Mouse (Mus musculus) CH12.LX (cell line): Measurements from ENCODE around the gene Hoxa10. TPM values are rescaled to one million over a fixed set of nuclear protein-coding genes. Genes with fewer than 3 reads are reported as not detected.

Source experiments
- DNase-seq: peaks from one replicate; pipeline ENCODE4 v3.0.0-alpha.2; 2013; ENCODE audit errors: extremely low read depth
- H3K27ac ChIP-seq: 2 replicates; pipeline ENCODE4 v1.5.1; 2012; ENCODE audit warnings: low read depth, mild to moderate bottlenecking, control low read depth, moderate library complexity; ENCODE audit not compliant: insufficient read depth
- H3K27me3 ChIP-seq: replicated peaks from 2 replicates; pipeline ENCODE3; 2012; ENCODE audit warnings: inconsistent platforms
- H3K36me3 ChIP-seq, 2 experiments: replicated peaks in 1 of 2; 2 replicates each; pipeline versions ENCODE3 to v1.6.1; 2012; ENCODE audit warnings: inconsistent platforms in 1 of 2, low read length in 1 of 2, mild to moderate bottlenecking in 1 of 2, mixed read lengths in 1 of 2, moderate library complexity in 1 of 2; ENCODE audit not compliant: control insufficient read depth in 1 of 2, insufficient read depth in 1 of 2
- H3K4me1 ChIP-seq, 2 experiments: 2 replicates each; pipeline ENCODE4 v1.6.1; 2012; ENCODE audit warnings: inconsistent platforms in 1 of 2, moderate library complexity in 1 of 2; ENCODE audit not compliant: insufficient read depth in 2 of 2, control insufficient read depth in 1 of 2
- H3K4me2 ChIP-seq: 2 replicates; pipeline ENCODE4 v1.6.1; 2012; ENCODE audit warnings: low read depth, mild to moderate bottlenecking, control low read depth; ENCODE audit not compliant: poor library complexity, insufficient read depth, severe bottlenecking
- H3K4me3 ChIP-seq, 3 experiments: fragments of 150-350 bp in 1 of 3; sonication (generic) in 1 of 3; replicated peaks in 1 of 3; 2 replicates each; pipeline versions ENCODE3 to v1.5.1; 2011 to 2012; ENCODE audit warnings: low read depth in 2 of 3, low read length in 2 of 3, mild to moderate bottlenecking in 2 of 3, moderate library complexity in 2 of 3, control low read depth in 1 of 3, improper control_type of control experiment in 1 of 3, inconsistent platforms in 1 of 3, mixed read lengths in 1 of 3; ENCODE audit not compliant: poor library complexity in 1 of 3
- H3K79me2 ChIP-seq: replicated peaks from 2 replicates; pipeline ENCODE4 v1.6.1; 2012; ENCODE audit warnings: mild to moderate bottlenecking, moderate library complexity; ENCODE audit not compliant: control insufficient read depth, poor library complexity, insufficient read depth, severe bottlenecking; ENCODE audit errors: extremely low read depth
- H3K9ac ChIP-seq: 2 replicates; pipeline ENCODE4 v1.6.1; 2012; ENCODE audit warnings: low read depth, mild to moderate bottlenecking, control low read depth, moderate library complexity; ENCODE audit not compliant: insufficient read depth
- H3K9me3 ChIP-seq: replicated peaks from 2 replicates; pipeline ENCODE3; 2012; ENCODE audit warnings: low read length, inconsistent platforms, mixed read lengths
- BHLHE40 ChIP-seq: IDR thresholded peaks from 2 replicates; pipeline ENCODE4 v1.6.1; 2011; ENCODE audit warnings: mild to moderate bottlenecking, low read depth, low read length, improper control_type of control experiment
- CHD1 ChIP-seq: IDR thresholded peaks from 2 replicates; pipeline ENCODE4 v1.6.1; 2012; ENCODE audit warnings: low read depth, low read length, improper control_type of control experiment, inconsistent platforms
- CTCF ChIP-seq, 2 experiments: IDR thresholded peaks in 1 of 2; conservative IDR thresholded peaks in 1 of 2; 2 replicates each; pipeline ENCODE4 v1.5.1; 2011 to 2012; ENCODE audit warnings: low read depth in 2 of 2, low read length in 2 of 2, improper control_type of control experiment in 1 of 2, inconsistent platforms in 1 of 2, mild to moderate bottlenecking in 1 of 2, moderate library complexity in 1 of 2
- E2F4 ChIP-seq: IDR thresholded peaks from 2 replicates; pipeline ENCODE4 v1.6.1; 2011; ENCODE audit warnings: low read depth, low read length, improper control_type of control experiment; ENCODE audit not compliant: insufficient replicate concordance
- ELF1 ChIP-seq: IDR thresholded peaks from 2 replicates; pipeline ENCODE4 v1.6.1; 2014; ENCODE audit warnings: low read depth, mild to moderate bottlenecking, inconsistent platforms, low read length, improper control_type of control experiment
- EP300 ChIP-seq: IDR thresholded peaks from 2 replicates; pipeline ENCODE4 v1.6.1; 2011; ENCODE audit warnings: low read length, improper control_type of control experiment
- ETS1 ChIP-seq: conservative IDR thresholded peaks from 2 replicates; pipeline ENCODE4 v1.6.1; 2012; ENCODE audit warnings: low read depth, mild to moderate bottlenecking, inconsistent platforms, low read length, improper control_type of control experiment, moderate library complexity
- GABPA ChIP-seq: IDR thresholded peaks from 2 replicates; pipeline ENCODE4 v1.6.1; 2012; ENCODE audit warnings: low read depth, low read length, improper control_type of control experiment, inconsistent platforms; ENCODE audit not compliant: insufficient replicate concordance
- HCFC1 ChIP-seq: IDR thresholded peaks from 2 replicates; pipeline ENCODE4 v1.6.1; 2012; ENCODE audit warnings: low read depth, mild to moderate bottlenecking, inconsistent platforms, low read length, improper control_type of control experiment
- JUN ChIP-seq: IDR thresholded peaks from 2 replicates; pipeline ENCODE4 v1.6.1; 2011; ENCODE audit warnings: low read depth, mild to moderate bottlenecking, low read length, improper control_type of control experiment, moderate library complexity; ENCODE audit not compliant: insufficient read depth
- JUND ChIP-seq: conservative IDR thresholded peaks from 2 replicates; pipeline ENCODE4 v1.6.1; 2011; ENCODE audit warnings: low read depth, low read length, improper control_type of control experiment
- MAFK ChIP-seq: IDR thresholded peaks from 2 replicates; pipeline ENCODE4 v1.6.1; 2011; ENCODE audit warnings: low read length, improper control_type of control experiment; ENCODE audit not compliant: insufficient replicate concordance
- MAZ ChIP-seq: IDR thresholded peaks from 2 replicates; pipeline ENCODE4 v1.6.1; 2012; ENCODE audit warnings: low read depth, mild to moderate bottlenecking, inconsistent platforms, low read length, improper control_type of control experiment, moderate library complexity
- MEF2A ChIP-seq: IDR thresholded peaks from 2 replicates; pipeline ENCODE4 v1.6.1; 2014; ENCODE audit warnings: low read depth, mild to moderate bottlenecking, inconsistent platforms, low read length, improper control_type of control experiment, borderline replicate concordance
- NELFE ChIP-seq: IDR thresholded peaks from 2 replicates; pipeline ENCODE4 v1.6.1; 2011; ENCODE audit warnings: low read depth, low read length, improper control_type of control experiment
- NRF1 ChIP-seq: IDR thresholded peaks from 2 replicates; pipeline ENCODE4 v1.6.1; 2014; ENCODE audit warnings: low read depth, mild to moderate bottlenecking, inconsistent platforms, low read length, improper control_type of control experiment, moderate library complexity
- PAX5 ChIP-seq: IDR thresholded peaks from 2 replicates; pipeline ENCODE4 v1.6.1; 2012; ENCODE audit warnings: low read length, inconsistent platforms, mixed read lengths
- POLR2AphosphoS2 ChIP-seq: IDR thresholded peaks from 2 replicates; pipeline ENCODE4 v1.6.1; 2011; ENCODE audit warnings: low read depth, low read length, improper control_type of control experiment
- RCOR1 ChIP-seq: conservative IDR thresholded peaks from 2 replicates; pipeline ENCODE4 v1.6.1; 2012; ENCODE audit warnings: low read depth, mild to moderate bottlenecking, inconsistent platforms, low read length, improper control_type of control experiment
- SIN3A ChIP-seq: IDR thresholded peaks from 2 replicates; pipeline ENCODE4 v1.6.1; 2012; ENCODE audit warnings: low read length, improper control_type of control experiment, inconsistent platforms
- SMC3 ChIP-seq: IDR thresholded peaks from 2 replicates; pipeline ENCODE4 v1.6.1; 2011; ENCODE audit warnings: low read depth, low read length, improper control_type of control experiment
- TBP ChIP-seq: conservative IDR thresholded peaks from 2 replicates; pipeline ENCODE4 v1.6.1; 2011; ENCODE audit warnings: low read depth, low read length, improper control_type of control experiment
- UBTF ChIP-seq: IDR thresholded peaks from 2 replicates; pipeline ENCODE4 v1.6.1; 2012; ENCODE audit warnings: low read depth, mild to moderate bottlenecking, inconsistent platforms, low read length, improper control_type of control experiment, moderate library complexity
- USF1 ChIP-seq: IDR thresholded peaks from 2 replicates; pipeline ENCODE4 v1.6.1; 2014; ENCODE audit warnings: low read depth, mild to moderate bottlenecking, inconsistent platforms, low read length, improper control_type of control experiment
- USF2 ChIP-seq: conservative IDR thresholded peaks from 2 replicates; pipeline ENCODE4 v1.6.1; 2011; ENCODE audit warnings: low read depth, low read length, improper control_type of control experiment
- ZC3H11A ChIP-seq: IDR thresholded peaks from 2 replicates; pipeline ENCODE4 v1.6.1; 2012; ENCODE audit warnings: low read depth, mild to moderate bottlenecking, inconsistent platforms, low read length, improper control_type of control experiment
- ZNF384 ChIP-seq: IDR thresholded peaks from 2 replicates; pipeline ENCODE4 v1.6.1; 2012; ENCODE audit warnings: low read depth, low read length, improper control_type of control experiment, inconsistent platforms
- dilution Hi-C: fragments of 300-500 bp; cut with MboI; formaldehyde crosslinking; loops from 2 replicates; pipeline ENCODE4 v1.14.3; 2020; ENCODE audit warnings: low sequenced_read_pairs; ENCODE audit not compliant: extremely low pct_unique_long_range_greater_than_20kb, extremely low pct_ligation_motif_present
- in situ Hi-C: fragments of 300-500 bp; cut with MboI; formaldehyde crosslinking; loops from 3 replicates; pipeline ENCODE4 v1.14.3; 2019; ENCODE audit warnings: low sequenced_read_pairs, low pct_ligation_motif_present, low pct_unique_long_range_greater_than_20kb, mixed read lengths
- polyA plus RNA-seq: library from polyadenylated mRNA; unstranded; fragments of >175 nt; gene quantifications from 2 replicates; pipeline ENCODE4 v1.2.1, GENCODE M21; 2012; ENCODE audit warnings: low read depth; ENCODE audit not compliant: insufficient read length
- total RNA-seq, 2 experiments: library from RNA; depleted of rRNA; stranded (reverse); fragments of 300-350 nt in 1 of 2; fragments of >200 nt in 1 of 2; gene quantifications; 2 replicates each; pipeline ENCODE4 v1.2.3; 2012 to 2014

Gene Hoxa10
- total and polyA plus RNA-seq, 3 experiments: 5.2 to 14.5 (median 14.3) TPM

- H3K9ac ChIP-seq: no peak overlapping the region
- no peak overlapping the region for H3K4me3 ChIP-seq
- H3K4me1 ChIP-seq: peaks cover 0 to 7% of the 10 kb centered on the region in 2 experiments; a peak in 2 of 4 replicates
- dilution Hi-C loops: no loop called here
- no peak overlapping the region for H3K4me2 ChIP-seq
- TF ChIP-seq BHLHE40: no peak
- no peak for TF ChIP-seq JUND
- no peak for TF ChIP-seq E2F4
- TF ChIP-seq MAFK: no peak
- TF ChIP-seq CHD1: no peak
- TF ChIP-seq PAX5: no peak
- TF ChIP-seq SIN3A: no peak
- TF ChIP-seq SMC3: no peak
- no peak for TF ChIP-seq TBP
- no peak for TF ChIP-seq JUN
- TF ChIP-seq ZNF384: no peak
- TF ChIP-seq POLR2AphosphoS2: no peak
- no peak for TF ChIP-seq ZC3H11A
- TF ChIP-seq MEF2A: no peak
- no peak for TF ChIP-seq UBTF
- TF ChIP-seq GABPA: no peak
- TF ChIP-seq RCOR1: no peak
- no peaks in the 10 kb centered on the region for H3K9me3 ChIP-seq
- no peaks in the 10 kb centered on the region for H3K79me2 ChIP-seq
- no peaks in the 10 kb centered on the region for H3K36me3 ChIP-seq
- H3K27ac ChIP-seq: no peak overlapping the region
- in situ Hi-C loops: loop anchor here (10.0 to 25.0 kb wide), 2 partner anchors 568 to 645 kb away; no protein-coding TSS in a partner anchor
- no peak for DNase-seq
- H3K27me3 ChIP-seq: peaks cover 13% of the 10 kb centered on the region
Measured at GRCm38 (mm10) chr6:52267221-52267620, 26.6 kb upstream of the Hoxa10 start.

GRCm38 (mm10) chr6:52266666-52266985 is 26.0 kb upstream of the Hoxa10 start:
- TF ChIP-seq CHD1 (no peak), ETS1 (no peak), USF2 (no peak), USF1 (no peak), MAZ (no peak), TBP (no peak), NELFE (no peak), MEF2A (no peak), NRF1 (no peak), CTCF (conservative IDR thresholded peaks at IDR 0.05 in 1 of 2, IDR thresholded peaks at IDR 0.05 in 1 of 2; ENCODE audit: low read depth in 2 of 2, low read length in 2 of 2) (no peak), RCOR1 (no peak), EP300 (no peak), ELF1 (no peak), SMC3 (no peak), HCFC1 (no peak), JUND (no peak)
- TF ChIP-seq, all 38 proteins: peak for 0
- H3K27me3 ChIP-seq: peaks cover 17% of the 10 kb centered on the region

More at GRCm38 (mm10) chr6:52266666-52266985, 26.0 kb upstream of the Hoxa10 start:
- no peak for DNase-seq
- dilution Hi-C loops: no loop called here
- H3K9ac ChIP-seq: no peak overlapping the region
- no peak overlapping the region for H3K27ac ChIP-seq
- peaks cover 0 to 7% of the 10 kb centered on the region in 2 experiments; a peak in 2 of 4 replicates for H3K4me1 ChIP-seq
- H3K36me3 ChIP-seq: no peaks in the 10 kb centered on the region
- in situ Hi-C loops: loop anchor here (10.0 to 25.0 kb wide), 2 partner anchors 568 to 646 kb away; no protein-coding TSS in a partner anchor
- no peaks in the 10 kb centered on the region for H3K79me2 ChIP-seq
- H3K9me3 ChIP-seq: no peaks in the 10 kb centered on the region
- no peak overlapping the region for H3K4me2 ChIP-seq
- H3K4me3 ChIP-seq: no peak overlapping the region
